Mouse (Mus musculus) myocyte (in vitro differentiated cells): ENCODE data around the gene Rasgef1c. TPM values are rescaled to one million over a fixed set of nuclear protein-coding genes. Genes with fewer than 3 reads are reported as not detected.

Experiments
- H3K27me3 ChIP-seq: one replicate; pipeline ENCODE4 v1.6.1; 2011; ENCODE audit not compliant: control insufficient read depth, insufficient read depth, insufficient read length
- H3K36me3 ChIP-seq: one replicate; pipeline ENCODE4 v1.6.1; 2011; ENCODE audit not compliant: control insufficient read depth, insufficient read depth
- H3K4me2 ChIP-seq: one replicate; pipeline ENCODE4 v1.6.1; 2011; ENCODE audit warnings: low read depth, control low read depth
- H3K4me3 ChIP-seq: one replicate; pipeline ENCODE4 v1.5.1; 2011; ENCODE audit warnings: mild to moderate bottlenecking, control low read depth, moderate library complexity
- H3K79me2 ChIP-seq: one replicate; pipeline ENCODE4 v1.6.1; 2011; ENCODE audit not compliant: control insufficient read depth, insufficient read depth
- H3ac ChIP-seq: one replicate; pipeline ENCODE4 v1.6.1; 2011; ENCODE audit not compliant: control insufficient read depth, insufficient read length
- CEBPB ChIP-seq: IDR thresholded peaks from 2 replicates; pipeline ENCODE4 v1.6.1; 2011; ENCODE audit warnings: mild to moderate bottlenecking, moderate library complexity; ENCODE audit not compliant: poor library complexity, insufficient read depth, severe bottlenecking
- E2F4 ChIP-seq: IDR thresholded peaks from one replicate; pipeline ENCODE4 v1.6.1; 2011; ENCODE audit warnings: mild to moderate bottlenecking, control low read depth, moderate library complexity; ENCODE audit not compliant: insufficient read depth
- MAX ChIP-seq: IDR thresholded peaks from one replicate; pipeline ENCODE4 v1.6.1; 2011; ENCODE audit warnings: low read depth, mild to moderate bottlenecking, control low read depth
- MYOD1 ChIP-seq, 3 experiments: IDR thresholded peaks; one replicate each; pipeline ENCODE4 v1.6.1; 2011; ENCODE audit warnings: control low read depth in 2 of 3, low read depth in 2 of 3, mild to moderate bottlenecking in 2 of 3, moderate library complexity in 1 of 3; ENCODE audit not compliant: insufficient read length in 2 of 3, control insufficient read depth in 1 of 3
- MYOG ChIP-seq, 3 experiments: IDR thresholded peaks; one replicate each; pipeline ENCODE4 v1.6.1; 2011; ENCODE audit warnings: control low read depth in 2 of 3, low read depth in 2 of 3, mild to moderate bottlenecking in 2 of 3; ENCODE audit not compliant: insufficient read length in 2 of 3, control insufficient read depth in 1 of 3, insufficient read depth in 1 of 3
- POLR2A ChIP-seq: IDR thresholded peaks from one replicate; pipeline ENCODE4 v1.6.1; 2011; ENCODE audit warnings: low read depth, mild to moderate bottlenecking, control low read depth, moderate library complexity; ENCODE audit not compliant: insufficient read length
- POLR2AphosphoS2 ChIP-seq: IDR thresholded peaks from one replicate; pipeline ENCODE4 v1.6.1; 2011; ENCODE audit warnings: low read depth, control low read depth; ENCODE audit not compliant: insufficient read length
- REST ChIP-seq: IDR thresholded peaks from one replicate; pipeline ENCODE4 v1.6.1; 2011; ENCODE audit warnings: mild to moderate bottlenecking, control low read depth, moderate library complexity; ENCODE audit not compliant: insufficient read depth, insufficient read length
- SRF ChIP-seq: IDR thresholded peaks from one replicate; pipeline ENCODE4 v1.6.1; 2011; ENCODE audit warnings: low read depth; ENCODE audit not compliant: control insufficient read depth, insufficient read length
- TCF12 ChIP-seq: IDR thresholded peaks from one replicate; pipeline ENCODE4 v1.6.1; 2011; ENCODE audit warnings: mild to moderate bottlenecking, control low read depth; ENCODE audit not compliant: poor library complexity, insufficient read depth, severe bottlenecking
- TCF3 ChIP-seq: IDR thresholded peaks from one replicate; pipeline ENCODE4 v1.6.1; 2011; ENCODE audit warnings: low read depth, control low read depth; ENCODE audit not compliant: insufficient read length
- USF1 ChIP-seq: IDR thresholded peaks from one replicate; pipeline ENCODE4 v1.6.1; 2011; ENCODE audit warnings: low read depth, mild to moderate bottlenecking, control low read depth, moderate library complexity
- polyA plus RNA-seq: library from polyadenylated mRNA; unstranded; fragments of >200 nt; fragmentation: generic; extraction: Trizol; gene quantifications from one replicate; pipeline ENCODE4 v1.2.1, GENCODE M21; 2012; ENCODE audit warnings: missing spikeins

The Rasgef1c gene
- polyA plus RNA-seq, 1 experiment: not detected

- Histone ChIP-seq H3K4me2 (no peak overlapping the region), H3K27me3 (peaks cover 4% of the 10 kb centered on the region), H3K79me2 (no peaks in the 10 kb centered on the region), H3K36me3 (no peaks in the 10 kb centered on the region), H3K4me3 (no peak overlapping the region), H3ac (no peak overlapping the region)
- TF ChIP-seq MYOD1 (IDR thresholded peaks at IDR 0.05; ENCODE audit: control insufficient read depth in 1 of 3, insufficient read length in 2 of 3, low read depth in 2 of 3) (no peak), SRF (no peak), E2F4 (no peak)
Measured at GRCm38 (mm10) chr11:49980681-49981235, 79.1 kb downstream of the Rasgef1c start.

GRCm38 (mm10) chr11:49981321-49981963 is 79.8 kb downstream of the Rasgef1c start:
- no peak overlapping the region for H3K4me3 ChIP-seq
- no peaks in the 10 kb centered on the region for H3K36me3 ChIP-seq
- H3K79me2 ChIP-seq: no peaks in the 10 kb centered on the region
- H3K4me2 ChIP-seq: no peak overlapping the region
- H3ac ChIP-seq: no peak overlapping the region
- H3K27me3 ChIP-seq: peaks cover 4% of the 10 kb centered on the region
- TF ChIP-seq MAX: no peak
- no peak for TF ChIP-seq CEBPB

GRCm38 (mm10) chr11:49982094-49982493 is 80.5 kb downstream of the Rasgef1c start:
- H3K27me3 ChIP-seq: peaks cover 4% of the 10 kb centered on the region
- H3K79me2 ChIP-seq: no peaks in the 10 kb centered on the region
- H3K4me2 ChIP-seq: no peak overlapping the region
- TF ChIP-seq MAX (no peak), SRF (no peak), TCF12 (no peak), CEBPB (no peak), REST (no peak), MYOD1 (IDR thresholded peaks at IDR 0.05; ENCODE audit: control insufficient read depth in 1 of 3, insufficient read length in 2 of 3, low read depth in 2 of 3) (no peak), USF1 (no peak), POLR2AphosphoS2 (no peak), MYOG (IDR thresholded peaks at IDR 0.05; ENCODE audit: control insufficient read depth in 1 of 3, insufficient read depth in 1 of 3, insufficient read length in 2 of 3, low read depth in 2 of 3) (no peak), TCF3 (no peak), E2F4 (no peak), POLR2A (no peak)
- H3K4me3 ChIP-seq: no peak overlapping the region
- H3K36me3 ChIP-seq: no peaks in the 10 kb centered on the region
- H3ac ChIP-seq: no peak overlapping the region

GRCm38 (mm10) chr11:49982881-49983280 is 81.2 kb downstream of the Rasgef1c start:
- Histone ChIP-seq H3K79me2 (no peaks in the 10 kb centered on the region), H3K4me3 (no peak overlapping the region), H3K36me3 (no peaks in the 10 kb centered on the region), H3K27me3 (peaks cover 4% of the 10 kb centered on the region), H3K4me2 (no peak overlapping the region), H3ac (no peak overlapping the region)
- TF ChIP-seq E2F4 (no peak), SRF (no peak), MYOG (IDR thresholded peaks at IDR 0.05; ENCODE audit: control insufficient read depth in 1 of 3, insufficient read depth in 1 of 3, insufficient read length in 2 of 3, low read depth in 2 of 3) (no peak), MYOD1 (IDR thresholded peaks at IDR 0.05; ENCODE audit: control insufficient read depth in 1 of 3, insufficient read length in 2 of 3, low read depth in 2 of 3) (no peak), TCF12 (no peak), REST (no peak), POLR2AphosphoS2 (no peak), CEBPB (no peak), TCF3 (no peak), POLR2A (no peak), MAX (no peak), USF1 (no peak)

- Histone ChIP-seq H3K4me3 (no peak overlapping the region), H3K27me3 (peaks cover 4% of the 10 kb centered on the region), H3K79me2 (no peaks in the 10 kb centered on the region), H3K36me3 (no peaks in the 10 kb centered on the region), H3K4me2 (no peak overlapping the region), H3ac (no peak overlapping the region)
- TF ChIP-seq POLR2A (no peak), POLR2AphosphoS2 (no peak), MAX (no peak), SRF (no peak)
Measured at GRCm38 (mm10) chr11:49983875-49984552, 82.4 kb downstream of the Rasgef1c start.
